Mouse (Mus musculus): ENCODE measurements at regions not wholly inside any gene's neighbourhood (a gene's known extent, or its start where the extent isn't known, plus 50 kb on each side); places are given as distances from the start of the nearest gene placed in this dataset.

DNA sequence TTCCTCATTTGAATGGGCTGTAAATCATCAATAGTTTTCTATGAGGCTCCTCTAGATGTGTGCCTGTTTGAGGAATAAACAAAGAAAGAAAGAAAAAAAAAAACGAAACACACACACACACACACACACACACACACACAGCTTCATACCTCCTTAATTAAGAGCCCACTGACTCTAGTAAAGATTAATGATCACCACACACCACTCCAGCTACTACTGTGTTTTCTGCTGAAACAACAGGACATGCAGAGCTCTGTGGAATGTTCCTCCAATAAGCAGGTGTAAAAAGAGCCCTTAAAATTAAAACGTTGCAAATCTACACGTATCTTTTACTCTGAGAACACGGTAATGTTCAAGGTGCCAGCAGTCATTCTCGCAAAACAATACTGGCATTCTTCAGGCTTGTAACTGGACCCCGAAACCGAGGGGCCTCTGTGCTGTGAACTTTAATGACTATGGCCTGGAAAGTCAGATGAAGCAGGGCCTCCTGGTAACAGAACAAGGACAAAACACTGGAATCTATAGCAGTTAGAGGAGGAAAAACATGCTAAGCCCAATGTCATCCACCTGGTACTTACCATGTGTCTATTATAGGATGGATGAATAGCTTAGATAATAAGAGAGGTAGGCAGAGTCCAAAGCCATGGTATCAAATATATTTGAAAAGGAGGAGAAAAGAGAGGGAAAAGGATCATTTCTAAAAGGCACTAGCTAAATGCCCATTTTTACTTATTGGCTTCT is 151.7 kb downstream of the Gm11361 start:
- DNase-seq (ENCODE audit: low spot score in 2 of 2), result no peak

DNA sequence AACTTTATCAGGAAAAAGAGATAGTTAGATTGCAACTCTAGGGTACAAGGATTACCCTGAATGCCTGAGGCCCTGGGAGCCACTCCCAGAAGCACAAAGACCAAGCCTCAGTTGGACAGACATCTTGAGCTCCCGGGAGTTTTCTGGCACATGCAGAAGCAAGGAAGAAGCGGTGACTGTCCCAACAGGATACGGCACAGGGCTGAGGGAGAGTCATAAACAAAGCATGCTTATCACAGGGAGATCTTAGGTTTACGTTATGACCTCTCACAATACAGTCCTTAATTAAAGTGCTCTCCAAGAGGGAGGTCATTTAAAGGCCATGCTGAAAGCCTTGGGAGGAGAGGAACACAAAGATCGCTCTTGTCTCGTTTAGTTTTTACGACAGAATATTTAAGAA is 143.1 kb downstream of the Gm11361 start:
- no peak for DNase-seq (ENCODE audit: low spot score in 2 of 2)

All from heart, adult 9 months (tissue).